8 mouse cellular contexts compared by ENCODE assay signal in the genomic region with DNA sequence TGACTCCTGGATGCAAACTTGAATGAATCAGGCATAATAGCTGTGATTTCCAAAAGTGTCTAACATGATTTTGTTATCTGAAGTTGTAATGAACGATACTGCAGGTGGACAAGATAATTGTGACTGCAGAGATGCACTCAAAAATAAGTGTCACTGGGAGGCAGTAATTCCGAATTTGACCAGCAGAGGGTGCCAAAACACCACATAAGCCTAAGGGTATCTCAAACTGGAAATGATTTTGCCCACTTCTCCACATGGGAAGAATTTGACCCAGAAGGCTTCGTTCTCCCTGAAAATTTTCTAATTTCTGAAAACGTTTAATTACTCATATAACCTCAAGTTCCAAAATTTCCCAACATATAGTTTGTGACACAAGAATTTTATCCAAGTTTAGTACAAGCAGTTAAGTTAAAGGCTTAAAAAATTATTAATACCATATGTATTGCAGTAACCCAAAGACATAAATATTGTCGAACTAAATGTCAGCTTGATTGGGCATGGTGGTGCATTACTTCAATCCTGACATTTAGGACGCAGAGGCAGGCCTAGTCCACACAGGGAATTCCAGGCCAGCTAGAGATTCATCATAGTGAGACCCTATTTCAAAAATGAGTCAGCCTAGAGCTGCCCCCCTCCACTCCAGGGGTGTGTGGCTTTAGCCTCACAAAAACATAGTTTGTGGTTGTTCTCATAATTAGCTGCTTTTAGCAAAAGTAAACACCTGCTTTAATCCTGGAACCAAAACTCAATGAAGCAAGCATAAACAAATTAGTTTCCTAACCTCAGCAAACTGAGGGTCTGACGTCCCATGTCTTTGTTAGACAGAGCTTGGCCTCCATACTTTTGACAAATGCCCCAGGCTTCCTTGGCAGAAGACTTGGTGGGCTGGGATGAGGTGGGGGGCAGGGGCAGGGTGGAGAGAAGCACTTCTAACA. TPM values are rescaled to one million over a fixed set of nuclear protein-coding genes. Genes with fewer than 3 reads are reported as not detected.
DNase-seq lines count a peak whose midpoint lies in the region; ATAC-seq and TF ChIP-seq lines count a peak whose summit lies in the region.

No protein-coding gene starts in this region.

- no peak overlapping the region for H3K4me3 ChIP-seq in kidney, adult 2 months (ENCODE audit: insufficient read depth, low read depth, low read length)
- no peak overlapping the region for H3K4me3 ChIP-seq in kidney, embryonic 14.5 days (ENCODE audit: low read length)
- no peak overlapping the region for H3K4me3 ChIP-seq in hindbrain, embryonic 16.5 days (ENCODE audit: low read length)
- H3K4me3 ChIP-seq in liver, embryonic 11.5 days (ENCODE audit: low read depth, low read length), result no peak overlapping the region

- ATAC-seq in kidney, embryonic 14.5 days (ENCODE audit: low FRiP score, low TSS enrichment), result no peak
- peak; percentile 10; the same call in 1 of the 2 replicates for ATAC-seq in hindbrain, embryonic 16.5 days
- no peak for ATAC-seq in liver, embryonic 11.5 days (replicated peaks; ENCODE audit: low FRiP score)

- H3K9me3 ChIP-seq in kidney, embryonic 14.5 days (ENCODE audit: control insufficient read depth, low read length), result no peaks in the 10 kb centered on the region
- no peaks in the 10 kb centered on the region for H3K9me3 ChIP-seq in hindbrain, embryonic 16.5 days (ENCODE audit: control insufficient read depth, low read length)
- H3K9me3 ChIP-seq in liver, embryonic 11.5 days (ENCODE audit: control insufficient read depth, low read length), result no peaks in the 10 kb centered on the region

- DNase-seq in kidney, adult 2 months, result peak; percentile 52
- peak; percentile 69 for DNase-seq in R1 (ENCODE audit: low read depth, low spot score)
- peak; percentile 79 for DNase-seq in embryo, embryonic 11 days
- peak; percentile 54 for DNase-seq in liver, embryonic 11.5 days (ENCODE audit: low spot score)
- DNase-seq in ovary, postnatal 36 days (ENCODE audit: low spot score), result peak; percentile 42
- DNase-seq in urinary bladder, postnatal 36 days (ENCODE audit: low spot score in 2 of 2), result peak; percentile 38 to 55

- H3K9ac ChIP-seq in kidney, embryonic 14.5 days (ENCODE audit: low read depth, low read length), result no peak overlapping the region
- H3K9ac ChIP-seq in hindbrain, embryonic 16.5 days (ENCODE audit: low read depth, low read length), result no peak overlapping the region
- H3K9ac ChIP-seq in liver, embryonic 11.5 days (ENCODE audit: low read depth, low read length), result no peak overlapping the region

- TF ChIP-seq CTCF in kidney, adult 2 months (conservative IDR thresholded peaks at IDR 0.05; ENCODE audit: insufficient read depth, insufficient read length, low read depth, low read length), result peak; percentile 54

- no peaks in the 10 kb centered on the region for H3K4me1 ChIP-seq in kidney, adult 2 months (ENCODE audit: control insufficient read depth, insufficient read depth, low read length)
- H3K4me1 ChIP-seq in kidney, embryonic 14.5 days (ENCODE audit: control insufficient read depth, insufficient read depth, low read length), result no peaks in the 10 kb centered on the region
- no peaks in the 10 kb centered on the region; the same call in 1 of the 2 replicates for H3K4me1 ChIP-seq in hindbrain, embryonic 16.5 days (ENCODE audit: control insufficient read depth, insufficient read depth, low read depth, low read length)
- H3K4me1 ChIP-seq in liver, embryonic 11.5 days (replicated peaks; ENCODE audit: control insufficient read depth, insufficient read depth, low read length), result no peaks in the 10 kb centered on the region; the same call in 1 of the 2 replicates

- no peak overlapping the region for H3K27ac ChIP-seq in kidney, adult 2 months (ENCODE audit: insufficient read depth, low read depth, low read length)
- H3K27ac ChIP-seq in kidney, embryonic 14.5 days (ENCODE audit: low read depth, low read length), result no peak overlapping the region
- H3K27ac ChIP-seq in hindbrain, embryonic 16.5 days (ENCODE audit: low read depth, low read length), result no peak overlapping the region
- no peak overlapping the region for H3K27ac ChIP-seq in liver, embryonic 11.5 days (ENCODE audit: low read depth, low read length)

- H3K27me3 ChIP-seq in kidney, adult 2 months (replicated peaks; ENCODE audit: control insufficient read depth, insufficient read depth, low read length), result no peaks in the 10 kb centered on the region
- H3K27me3 ChIP-seq in kidney, embryonic 14.5 days (ENCODE audit: control insufficient read depth, insufficient read depth, low read length), result no peaks in the 10 kb centered on the region
- H3K27me3 ChIP-seq in hindbrain, embryonic 16.5 days (replicated peaks; ENCODE audit: control insufficient read depth, insufficient read depth, low read length), result no peaks in the 10 kb centered on the region; the same call in 1 of the 2 replicates
- H3K27me3 ChIP-seq in liver, embryonic 11.5 days (replicated peaks; ENCODE audit: control insufficient read depth, insufficient read depth, low read length), result no peaks in the 10 kb centered on the region

- TF ChIP-seq POLR2A in kidney, adult 2 months (IDR thresholded peaks at IDR 0.05; ENCODE audit: low read depth, low read length), result no peak

- WGBS in kidney, adult 2 months, result 30% methylated on average over 7 of the region's 7 CpGs
- WGBS in kidney, embryonic 14.5 days, result 33% methylated on average over 7 of the region's 7 CpGs
- 31% methylated on average over 7 of the region's 7 CpGs for WGBS in hindbrain, embryonic 16.5 days
- WGBS in liver, embryonic 11.5 days, result 30% methylated on average over 7 of the region's 7 CpGs

- H3K4me2 ChIP-seq in kidney, embryonic 14.5 days (replicated peaks; ENCODE audit: low read depth, low read length), result no peak overlapping the region
- H3K4me2 ChIP-seq in hindbrain, embryonic 16.5 days (ENCODE audit: low read length), result no peak overlapping the region
- no peak overlapping the region for H3K4me2 ChIP-seq in liver, embryonic 11.5 days

- no peaks in the 10 kb centered on the region for H3K36me3 ChIP-seq in kidney, adult 2 months (ENCODE audit: control insufficient read depth, insufficient read depth, low read length)
- H3K36me3 ChIP-seq in kidney, embryonic 14.5 days (ENCODE audit: control insufficient read depth, insufficient read depth, low read length), result 0 out of 2 replicates have a peak, but pooled peaks cover 1% of the 10 kb centered on the region
- no peaks in the 10 kb centered on the region for H3K36me3 ChIP-seq in hindbrain, embryonic 16.5 days (ENCODE audit: control insufficient read depth, insufficient read depth, low read length)
- no peaks in the 10 kb centered on the region for H3K36me3 ChIP-seq in liver, embryonic 11.5 days (ENCODE audit: control insufficient read depth, insufficient read depth, low read length)

RNA-seq across cellular contexts. Expression of gene Pxdc1, which starts 10.1 kb away (rescaled TPM):
- 8.3 and 8.9 TPM in 2 replicates for polyA plus RNA-seq in kidney, adult 2 months (2012; rRNA removed)
- polyA plus RNA-seq in kidney, embryonic 14.5 days (2014; fragmentation: Nextera tagmentation; extraction: Ambion mirVana), result 7.8 and 9.4 TPM in 2 replicates
- polyA plus RNA-seq in hindbrain, embryonic 16.5 days (2015; fragmentation: Nextera tagmentation; extraction: Ambion mirVana), result 11.7 and 12.2 TPM in 2 replicates
- polyA plus RNA-seq in liver, embryonic 11.5 days (2014; fragmentation: Nextera tagmentation; extraction: Ambion mirVana), result 11.7 and 13.1 TPM in 2 replicates
